Mouse (Mus musculus): ENCODE data around the gene Fbxo42. TPM values are rescaled to one million over a fixed set of nuclear protein-coding genes. Genes with fewer than 3 reads are reported as not detected.

Gene Fbxo42
- polyA plus RNA-seq, 1 experiment from 2014 or later: 26.8 TPM

GRCm38 (mm10) chr4:141159093-141159492 lies 11.4 kb downstream of the Fbxo42 start:
- H3K36me3 ChIP-seq (ENCODE audit: control insufficient read depth, insufficient read depth, low read length): no peaks in the 10 kb centered on the region
- no peak overlapping the region for H3K4me2 ChIP-seq (replicated peaks; ENCODE audit: low read depth, low read length)
- H3K27ac ChIP-seq (ENCODE audit: low read depth, low read length): no peak overlapping the region
- no peak overlapping the region for H3K9ac ChIP-seq (ENCODE audit: low read depth, low read length)
- no peak for ATAC-seq (ENCODE audit: low FRiP score, low TSS enrichment)
- 0 out of 2 replicates have a peak, but pooled peaks cover 3% of the 10 kb centered on the region for H3K4me1 ChIP-seq (ENCODE audit: control insufficient read depth, insufficient read depth, low read length)
- H3K27me3 ChIP-seq (ENCODE audit: control insufficient read depth, insufficient read depth, low read length): no peaks in the 10 kb centered on the region
- H3K9me3 ChIP-seq (ENCODE audit: control insufficient read depth, low read length): no peaks in the 10 kb centered on the region
- WGBS: 54% methylated on average over 11 of the region's 11 CpGs
- no peak overlapping the region for H3K4me3 ChIP-seq (ENCODE audit: low read length)

- 0 out of 2 replicates have a peak, but pooled peaks cover 3% of the 10 kb centered on the region for H3K4me1 ChIP-seq (ENCODE audit: control insufficient read depth, insufficient read depth, low read length)
- H3K9me3 ChIP-seq (ENCODE audit: control insufficient read depth, low read length): no peaks in the 10 kb centered on the region
- 61% methylated on average over 5 of the region's 5 CpGs for WGBS
- no peak overlapping the region for H3K4me3 ChIP-seq (ENCODE audit: low read length)
- H3K27me3 ChIP-seq (ENCODE audit: control insufficient read depth, insufficient read depth, low read length): no peaks in the 10 kb centered on the region
- H3K9ac ChIP-seq (ENCODE audit: low read depth, low read length): no peak overlapping the region
- no peak overlapping the region for H3K27ac ChIP-seq (ENCODE audit: low read depth, low read length)
- no peak for ATAC-seq (ENCODE audit: low FRiP score, low TSS enrichment)
- no peak overlapping the region for H3K4me2 ChIP-seq (replicated peaks; ENCODE audit: low read depth, low read length)
- no peaks in the 10 kb centered on the region for H3K36me3 ChIP-seq (ENCODE audit: control insufficient read depth, insufficient read depth, low read length)
Observed at GRCm38 (mm10) chr4:141159666-141160065, 12.0 kb downstream of the Fbxo42 start.

GRCm38 (mm10) chr4:141160193-141160592 lies 12.5 kb downstream of the Fbxo42 start:
- WGBS: 87% methylated on average over 4 of the region's 4 CpGs
- Histone ChIP-seq H3K4me1 (ENCODE audit: control insufficient read depth, insufficient read depth, low read length) (0 out of 2 replicates have a peak, but pooled peaks cover 3% of the 10 kb centered on the region), H3K27me3 (ENCODE audit: control insufficient read depth, insufficient read depth, low read length) (no peaks in the 10 kb centered on the region), H3K4me2 (replicated peaks; ENCODE audit: low read depth, low read length) (no peak overlapping the region), H3K4me3 (ENCODE audit: low read length) (no peak overlapping the region), H3K27ac (ENCODE audit: low read depth, low read length) (no peak overlapping the region), H3K9me3 (ENCODE audit: control insufficient read depth, low read length) (no peaks in the 10 kb centered on the region), H3K9ac (ENCODE audit: low read depth, low read length) (no peak overlapping the region), H3K36me3 (ENCODE audit: control insufficient read depth, insufficient read depth, low read length) (no peaks in the 10 kb centered on the region)
- no peak for ATAC-seq (ENCODE audit: low FRiP score, low TSS enrichment)

GRCm38 (mm10) chr4:141161699-141162208 lies 14.0 kb downstream of the Fbxo42 start:
- 84% methylated on average over 6 of the region's 6 CpGs for WGBS
- H3K9ac ChIP-seq (ENCODE audit: low read depth, low read length): no peak overlapping the region
- H3K4me2 ChIP-seq (replicated peaks; ENCODE audit: low read depth, low read length): no peak overlapping the region
- H3K36me3 ChIP-seq (ENCODE audit: control insufficient read depth, insufficient read depth, low read length): no peaks in the 10 kb centered on the region
- 0 out of 2 replicates have a peak, but pooled peaks cover 3% of the 10 kb centered on the region for H3K4me1 ChIP-seq (ENCODE audit: control insufficient read depth, insufficient read depth, low read length)
- H3K27me3 ChIP-seq (ENCODE audit: control insufficient read depth, insufficient read depth, low read length): no peaks in the 10 kb centered on the region
- no peak overlapping the region for H3K4me3 ChIP-seq (ENCODE audit: low read length)
- H3K27ac ChIP-seq (ENCODE audit: low read depth, low read length): no peak overlapping the region
- ATAC-seq (ENCODE audit: low FRiP score, low TSS enrichment): no peak
- H3K9me3 ChIP-seq (ENCODE audit: control insufficient read depth, low read length): no peaks in the 10 kb centered on the region

- Histone ChIP-seq H3K9ac (ENCODE audit: low read depth, low read length) (no peak overlapping the region), H3K4me3 (ENCODE audit: low read length) (no peak overlapping the region), H3K4me1 (ENCODE audit: control insufficient read depth, insufficient read depth, low read length) (0 out of 2 replicates have a peak, but pooled peaks cover 3% of the 10 kb centered on the region), H3K36me3 (ENCODE audit: control insufficient read depth, insufficient read depth, low read length) (peaks cover 6% of the 10 kb centered on the region; the same call in 1 of the 2 replicates), H3K4me2 (replicated peaks; ENCODE audit: low read depth, low read length) (no peak overlapping the region), H3K27ac (ENCODE audit: low read depth, low read length) (no peak overlapping the region), H3K9me3 (ENCODE audit: control insufficient read depth, low read length) (no peaks in the 10 kb centered on the region), H3K27me3 (ENCODE audit: control insufficient read depth, insufficient read depth, low read length) (no peaks in the 10 kb centered on the region)
- ATAC-seq (ENCODE audit: low FRiP score, low TSS enrichment): no peak
- WGBS: 91% methylated on average over 5 of the region's 5 CpGs
Observed at GRCm38 (mm10) chr4:141163729-141164128, 16.0 kb downstream of the Fbxo42 start.

- Histone ChIP-seq H3K27ac (ENCODE audit: low read depth, low read length) (no peak overlapping the region), H3K36me3 (ENCODE audit: control insufficient read depth, insufficient read depth, low read length) (peaks cover 24% of the 10 kb centered on the region), H3K4me1 (ENCODE audit: control insufficient read depth, insufficient read depth, low read length) (no peaks in the 10 kb centered on the region), H3K9me3 (ENCODE audit: control insufficient read depth, low read length) (no peaks in the 10 kb centered on the region), H3K4me3 (ENCODE audit: low read length) (no peak overlapping the region), H3K4me2 (replicated peaks; ENCODE audit: low read depth, low read length) (no peak overlapping the region), H3K9ac (ENCODE audit: low read depth, low read length) (no peak overlapping the region), H3K27me3 (ENCODE audit: control insufficient read depth, insufficient read depth, low read length) (no peaks in the 10 kb centered on the region)
- no peak for ATAC-seq (ENCODE audit: low FRiP score, low TSS enrichment)
- WGBS: 72% methylated on average over 8 of the region's 8 CpGs
Observed at GRCm38 (mm10) chr4:141165744-141166292, 18.1 kb downstream of the Fbxo42 start.

GRCm38 (mm10) chr4:141167156-141167555 lies 19.4 kb downstream of the Fbxo42 start:
- H3K4me1 ChIP-seq (ENCODE audit: control insufficient read depth, insufficient read depth, low read length): no peaks in the 10 kb centered on the region
- ATAC-seq (ENCODE audit: low FRiP score, low TSS enrichment): no peak
- no peaks in the 10 kb centered on the region for H3K27me3 ChIP-seq (ENCODE audit: control insufficient read depth, insufficient read depth, low read length)
- H3K9ac ChIP-seq (ENCODE audit: low read depth, low read length): no peak overlapping the region
- H3K4me3 ChIP-seq (ENCODE audit: low read length): no peak overlapping the region
- H3K36me3 ChIP-seq (ENCODE audit: control insufficient read depth, insufficient read depth, low read length): peaks cover 36% of the 10 kb centered on the region
- no peak overlapping the region for H3K27ac ChIP-seq (ENCODE audit: low read depth, low read length)
- no peak overlapping the region for H3K4me2 ChIP-seq (replicated peaks; ENCODE audit: low read depth, low read length)
- H3K9me3 ChIP-seq (ENCODE audit: control insufficient read depth, low read length): no peaks in the 10 kb centered on the region
- 98% methylated on average over 3 of the region's 3 CpGs for WGBS

- Histone ChIP-seq H3K36me3 (ENCODE audit: control insufficient read depth, insufficient read depth, low read length) (peaks cover 60% of the 10 kb centered on the region), H3K4me2 (replicated peaks; ENCODE audit: low read depth, low read length) (no peak overlapping the region), H3K4me1 (ENCODE audit: control insufficient read depth, insufficient read depth, low read length) (no peaks in the 10 kb centered on the region), H3K9me3 (ENCODE audit: control insufficient read depth, low read length) (no peaks in the 10 kb centered on the region), H3K27ac (ENCODE audit: low read depth, low read length) (no peak overlapping the region), H3K27me3 (ENCODE audit: control insufficient read depth, insufficient read depth, low read length) (no peaks in the 10 kb centered on the region), H3K9ac (ENCODE audit: low read depth, low read length) (no peak overlapping the region), H3K4me3 (ENCODE audit: low read length) (no peak overlapping the region)
- 94% methylated on average over 8 of the region's 8 CpGs for WGBS
- ATAC-seq (ENCODE audit: low FRiP score, low TSS enrichment): no peak
Observed at GRCm38 (mm10) chr4:141172121-141172520, 24.4 kb downstream of the Fbxo42 start.

GRCm38 (mm10) chr4:141175783-141176182 lies 28.1 kb downstream of the Fbxo42 start:
- no peak for ATAC-seq (ENCODE audit: low FRiP score, low TSS enrichment)
- WGBS: 87% methylated on average over 5 of the region's 5 CpGs
- no peak overlapping the region for H3K9ac ChIP-seq (ENCODE audit: low read depth, low read length)
- H3K4me2 ChIP-seq (replicated peaks; ENCODE audit: low read depth, low read length): no peak overlapping the region
- H3K27me3 ChIP-seq (ENCODE audit: control insufficient read depth, insufficient read depth, low read length): no peaks in the 10 kb centered on the region
- H3K4me1 ChIP-seq (ENCODE audit: control insufficient read depth, insufficient read depth, low read length): no peaks in the 10 kb centered on the region
- H3K27ac ChIP-seq (ENCODE audit: low read depth, low read length): no peak overlapping the region
- H3K4me3 ChIP-seq (ENCODE audit: low read length): no peak overlapping the region
- H3K36me3 ChIP-seq (ENCODE audit: control insufficient read depth, insufficient read depth, low read length): peaks cover 48% of the 10 kb centered on the region
- no peaks in the 10 kb centered on the region for H3K9me3 ChIP-seq (ENCODE audit: control insufficient read depth, low read length)

Data from kidney, embryonic 14.5 days (tissue).